Mouse (Mus musculus) adrenal gland, adult 8-10 months (tissue): ENCODE measurements around the gene Dgka. TPM values are rescaled to one million over a fixed set of nuclear protein-coding genes. Genes with fewer than 3 reads are reported as not detected.
A peak's percentile ranks its signal among the peaks of the same experiment; 100 is the strongest.

Experiments
- DNase-seq: peaks from one replicate; pipeline ENCODE4 v3.0.0; 2022
- total RNA-seq, 4 experiments: library from RNA; stranded (reverse); gene quantifications; 2 replicates each; pipeline ENCODE4 v1.2.4; 2022

Dgka gene
- total RNA-seq, result 10 to 100 TPM; 16.5 to 41.1 (median 28.6) TPM

GRCm38 (mm10) chr10:128744680-128745601 is at the start of gene Dgka:
TSS of gene Dgka (minus strand) at chr10:128744855.
- no peak for DNase-seq

DNA sequence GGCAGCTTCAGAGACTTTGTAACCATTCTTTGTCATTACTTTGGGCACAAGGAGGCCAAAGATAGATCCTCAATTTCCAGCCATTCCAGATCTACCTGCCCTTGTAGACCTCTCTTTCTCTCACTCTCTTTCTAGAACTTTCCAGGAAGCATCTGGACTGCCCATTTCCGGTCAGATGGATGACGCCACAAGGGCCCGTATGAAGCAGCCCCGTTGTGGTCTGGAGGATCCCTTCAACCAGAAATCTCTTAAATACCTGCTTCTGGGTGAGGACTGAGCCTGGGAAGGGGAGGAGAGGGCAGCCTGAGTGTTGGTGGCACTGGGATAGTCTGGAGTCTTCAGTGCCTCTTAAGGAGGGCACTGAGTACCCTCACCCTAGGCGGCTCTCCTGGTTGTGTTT is 49.7 kb upstream of the Dgka start:
- no peak for DNase-seq

GRCm38 (mm10) chr10:128793258-128793657 is 48.6 kb upstream of the Dgka start:
- no peak for DNase-seq

- DNase-seq, result no peak
Observed at GRCm38 (mm10) chr10:128792041-128792440, 47.4 kb upstream of the Dgka start.

GRCm38 (mm10) chr10:128790398-128791124 is 45.9 kb upstream of the Dgka start, which contains the start of gene Mmp19:
TSS of gene Mmp19 (plus strand) at chr10:128790910.
- peak; percentile 37 for DNase-seq

- DNase-seq, result no peak
Observed at GRCm38 (mm10) chr10:128780200-128780599, 35.5 kb upstream of the Dgka start.

- DNase-seq, result peak; percentile 71
Observed at GRCm38 (mm10) chr10:128779011-128779795, 34.5 kb upstream of the Dgka start.

DNA sequence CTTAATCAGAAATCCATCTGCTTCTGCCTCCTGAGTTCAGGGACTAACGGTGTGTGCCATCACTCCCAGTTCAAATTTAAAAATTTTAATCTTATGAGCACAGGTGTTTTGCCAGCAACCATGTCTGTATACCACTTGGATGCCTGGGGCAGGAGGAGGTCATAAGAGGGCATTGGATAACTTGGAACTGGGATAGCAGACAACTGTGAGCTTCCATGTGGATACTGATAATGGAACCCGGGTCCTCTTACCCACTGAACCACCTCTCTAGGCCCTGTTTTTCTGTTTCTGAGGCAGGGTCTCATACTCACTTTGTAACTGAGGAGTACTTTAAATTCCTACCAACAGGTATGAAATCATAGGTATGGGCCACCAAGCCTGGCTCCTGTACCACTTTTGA is 33.8 kb upstream of the Dgka start:
- no peak for DNase-seq

DNA sequence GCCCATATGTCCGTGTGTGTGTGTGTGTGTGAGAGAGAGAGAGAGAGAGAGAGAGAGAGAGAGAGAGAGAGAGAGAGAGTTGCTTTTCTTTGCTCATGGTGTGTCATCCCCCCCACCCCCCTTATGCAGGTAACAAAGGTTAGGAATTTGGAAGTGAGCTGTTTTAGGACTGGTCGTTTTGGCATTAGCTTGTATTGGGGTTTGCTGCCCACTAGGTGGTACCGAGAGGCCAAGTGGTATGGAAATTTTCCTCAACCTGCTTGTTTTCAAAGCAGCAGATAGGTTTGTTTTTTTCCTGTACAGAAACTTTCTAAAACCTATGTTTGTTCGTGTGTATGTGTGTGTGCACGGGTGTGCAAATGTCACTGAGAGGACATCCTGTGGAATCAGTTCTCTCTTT is 29.0 kb upstream of the Dgka start:
- DNase-seq, result no peak

GRCm38 (mm10) chr10:128772895-128773294 is 28.2 kb upstream of the Dgka start:
- DNase-seq, result no peak

DNA sequence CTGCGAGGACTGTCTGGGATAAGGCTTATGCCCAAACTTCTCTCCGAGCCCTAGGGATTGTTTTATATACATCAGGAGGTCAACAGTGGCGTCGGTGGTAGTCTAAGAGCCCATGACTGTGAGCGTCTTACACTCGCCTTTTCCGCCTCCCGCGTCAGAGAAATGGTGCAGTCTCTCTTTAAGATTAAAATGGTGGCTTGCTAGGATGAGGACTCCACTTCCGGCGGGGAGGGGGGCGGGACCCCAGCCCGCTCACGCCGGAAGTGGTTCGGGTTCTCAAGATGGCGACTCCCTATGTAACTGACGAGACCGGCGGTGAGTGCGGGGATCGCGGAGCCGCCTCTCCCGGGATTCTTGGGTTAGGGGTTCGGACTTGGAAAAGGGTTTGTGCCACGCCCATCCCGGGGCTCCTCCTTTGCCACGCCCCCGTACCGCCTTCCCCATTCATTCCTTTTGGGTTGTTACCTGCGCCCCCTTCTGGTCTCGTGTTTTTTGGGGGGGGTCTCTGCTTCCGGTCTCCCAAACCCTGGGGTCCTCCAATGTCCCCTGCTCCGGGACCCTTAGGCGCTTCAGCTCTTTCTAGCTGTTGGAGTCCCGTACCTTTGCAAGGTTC is 3.7 kb upstream of the Dgka start:
- DNase-seq, result peak; percentile 74

GRCm38 (mm10) chr10:128747646-128748251 is 3.1 kb upstream of the Dgka start, which contains the start of gene Pym1:
TSS of gene Pym1 (plus strand) at chr10:128747889.
- DNase-seq, result peak; percentile 90

- no peak for DNase-seq
Observed at GRCm38 (mm10) chr10:128746972-128747645, 2.5 kb upstream of the Dgka start.

DNA sequence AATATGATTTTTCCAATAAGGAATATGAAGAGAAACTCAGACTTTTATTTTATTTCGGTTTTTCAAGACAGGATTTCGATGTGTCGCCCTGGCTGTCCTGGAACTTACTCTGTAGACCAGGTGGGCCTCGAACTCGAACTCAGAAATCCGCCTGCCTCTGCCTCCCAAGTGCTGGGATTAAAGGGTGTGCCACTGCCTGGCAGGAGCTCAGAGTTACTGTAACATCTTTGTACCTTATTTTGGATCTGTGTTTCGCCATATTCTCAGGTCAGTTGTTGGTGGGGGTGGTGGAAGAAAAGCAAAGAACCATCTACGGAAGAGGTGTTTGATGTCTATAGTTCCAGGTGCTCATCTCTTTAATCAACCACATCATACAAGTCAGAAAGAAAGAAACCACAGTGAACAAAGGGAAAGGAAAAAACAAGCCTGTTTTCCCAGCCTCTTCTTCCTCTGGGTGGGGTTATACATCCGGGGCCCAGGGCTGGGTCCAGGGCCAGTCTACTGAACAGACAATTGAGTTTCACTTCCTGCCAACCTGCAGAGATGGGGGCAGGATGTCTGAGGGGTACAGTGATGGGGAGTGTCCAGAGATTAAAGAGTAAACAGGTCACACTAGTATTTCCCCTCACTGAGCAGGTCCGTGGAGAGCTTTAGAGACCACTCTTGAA is 1.4 kb upstream of the Dgka start:
- DNase-seq, result no peak

- no peak for DNase-seq
Observed at GRCm38 (mm10) chr10:128744211-128744610, 444 bp downstream of the Dgka start.

- peak; percentile 39 for DNase-seq
Observed at GRCm38 (mm10) chr10:128743791-128744191, 864 bp downstream of the Dgka start.

- no peak for DNase-seq
Observed at GRCm38 (mm10) chr10:128743235-128743634, 1.4 kb downstream of the Dgka start.

- no peak for DNase-seq
Observed at GRCm38 (mm10) chr10:128742616-128743015, 2.0 kb downstream of the Dgka start.

DNA sequence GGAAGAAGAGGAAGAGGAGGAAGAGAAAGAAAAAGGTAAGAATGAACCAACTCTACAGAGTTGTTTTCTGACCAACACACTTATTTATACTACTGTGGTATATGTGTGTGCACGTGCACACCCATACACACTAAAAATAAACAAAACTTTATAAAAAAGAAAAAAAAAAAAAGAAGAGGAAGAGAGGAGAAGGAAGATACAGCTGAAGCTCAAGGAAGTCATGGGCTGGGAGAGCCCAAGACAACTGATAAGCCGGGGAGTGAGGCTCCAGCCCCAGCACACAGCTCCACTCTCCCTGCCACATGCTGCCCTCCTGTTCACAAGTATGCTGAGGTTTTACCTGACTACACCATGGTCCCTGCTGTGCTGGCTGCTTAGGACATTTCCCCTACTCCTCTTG is 4.4 kb downstream of the Dgka start:
- DNase-seq, result no peak

DNA sequence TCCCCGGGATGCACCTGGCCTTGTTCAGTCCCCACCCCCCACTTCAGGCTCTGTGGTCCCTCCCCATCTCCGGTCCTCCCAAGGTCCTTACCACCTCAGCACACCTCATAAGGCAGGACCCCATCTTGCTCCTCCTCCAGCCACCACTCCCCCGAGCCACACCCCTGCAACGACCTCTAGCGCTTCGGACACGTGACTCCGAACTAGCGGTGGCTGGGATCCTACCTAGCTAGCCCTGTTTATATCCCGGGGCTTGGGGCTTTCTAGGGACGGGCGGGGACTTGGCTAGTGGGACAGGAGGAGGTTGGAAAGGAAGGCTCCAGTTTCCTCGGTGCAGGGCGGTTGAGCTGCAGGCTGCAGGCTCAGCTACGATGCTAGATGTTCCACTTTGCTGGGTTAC is 7.2 kb downstream of the Dgka start:
- DNase-seq, result peak; percentile 47

DNA sequence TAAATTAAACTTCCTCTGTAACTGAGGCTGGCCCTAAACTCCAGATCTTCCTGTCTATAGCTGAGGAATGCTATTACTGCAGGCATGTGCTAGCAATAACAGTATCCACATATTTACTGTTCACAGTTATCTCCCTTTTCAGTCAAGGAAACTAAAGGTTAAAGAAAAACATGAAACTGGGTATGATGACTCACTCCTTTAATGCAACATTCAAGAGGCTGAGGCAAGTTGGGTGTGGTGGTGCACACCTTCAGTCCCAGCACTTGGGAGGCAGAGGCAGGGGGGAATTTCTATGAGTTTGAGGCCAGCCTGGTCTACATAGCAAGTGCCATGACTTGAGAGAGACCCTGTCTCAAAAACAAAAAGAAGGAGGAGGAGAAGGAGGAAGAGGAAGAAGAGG is 12.7 kb downstream of the Dgka start:
- DNase-seq, result no peak
